Mouse (Mus musculus): ENCODE measurements at regions not wholly inside any gene's neighbourhood (a gene's known extent, or its start where the extent isn't known, plus 50 kb on each side); places are given as distances from the start of the nearest gene placed in this dataset.

DNA sequence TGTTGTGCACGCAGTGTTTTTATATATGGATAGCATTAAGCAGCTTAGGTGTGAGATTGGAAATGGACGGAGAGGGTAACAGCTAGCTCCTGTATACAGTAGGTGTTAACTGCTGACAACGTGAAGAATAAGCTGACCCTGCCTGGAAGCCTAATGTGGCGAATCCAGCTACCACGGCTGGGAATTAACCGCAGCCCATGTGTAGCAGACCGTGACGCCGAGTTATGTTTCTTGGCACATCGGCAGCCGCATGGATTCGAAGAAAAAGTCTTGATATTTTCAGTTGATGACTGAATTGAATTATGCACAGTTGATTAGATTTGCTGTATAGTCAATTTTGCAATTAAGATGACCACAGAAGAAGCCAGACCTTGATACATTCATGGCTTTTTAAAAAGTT, 108.6 kb upstream of the Smim15 start:
- peaks cover 0 to 16% of the 10 kb centered on the region in 2 experiments; a peak in 1 of 4 replicates for H3K4me1 ChIP-seq (ENCODE audit: control insufficient read depth in 2 of 2, insufficient read depth in 2 of 2, low read length in 2 of 2, poor library complexity in 1 of 2)
- H3K27ac ChIP-seq (ENCODE audit: insufficient read depth, low read depth, low read length, poor library complexity, severe bottlenecking): no peak overlapping the region
- H3K36me3 ChIP-seq (ENCODE audit: control insufficient read depth, insufficient read depth, low read length, poor library complexity, severe bottlenecking): no peaks in the 10 kb centered on the region
- no peak overlapping the region for H3K9ac ChIP-seq (ENCODE audit: insufficient read depth, low read depth, low read length, poor library complexity, severe bottlenecking)
- TF ChIP-seq MAFK (IDR thresholded peaks at IDR 0.05; ENCODE audit: insufficient read depth, low read depth, low read length) (no peak), CHD2 (IDR thresholded peaks at IDR 0.05; ENCODE audit: low read depth, low read length) (no peak), HCFC1 (IDR thresholded peaks at IDR 0.05; ENCODE audit: borderline replicate concordance, insufficient read depth, low read length) (no peak), ZNF384 (IDR thresholded peaks at IDR 0.05; ENCODE audit: low read depth, low read length) (no peak), ZC3H11A (IDR thresholded peaks at IDR 0.05; ENCODE audit: borderline replicate concordance, low read depth, low read length) (no peak)
- no peak overlapping the region for H3K4me3 ChIP-seq (ENCODE audit: insufficient read depth in 1 of 2, low read depth in 1 of 2, low read length in 2 of 2, poor library complexity in 1 of 2, severe bottlenecking in 1 of 2)
- H3K9me3 ChIP-seq (ENCODE audit: control insufficient read depth, insufficient read depth, low read depth, low read length): no peaks in the 10 kb centered on the region
- in situ Hi-C loops (cut with MboI; ENCODE audit: low sequenced_read_pairs in 2 of 2, unreplicated experiment in 2 of 2): no loop called here
- DNase-seq (ENCODE audit: low read depth, low spot score): no peak

DNA sequence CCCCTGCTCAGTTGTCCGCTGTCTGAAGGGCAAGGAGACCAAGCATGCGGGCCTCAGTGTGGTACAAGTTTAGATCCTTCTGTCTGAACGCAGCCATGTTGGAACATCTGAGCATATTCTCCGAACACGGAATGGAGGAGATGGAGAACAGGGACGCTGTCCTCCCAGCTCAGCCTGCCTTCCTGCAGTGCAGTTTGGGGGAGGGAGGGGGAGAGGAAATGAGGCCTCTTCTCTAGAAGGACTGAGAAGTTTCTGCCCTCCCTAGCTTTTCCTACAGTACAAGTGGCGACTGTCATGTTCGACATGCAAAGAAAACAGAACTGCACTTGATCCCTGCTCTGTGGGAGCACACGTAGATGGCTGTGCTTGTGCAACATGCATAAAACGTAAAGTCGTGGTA, 109.6 kb upstream of the Smim15 start:
- Histone ChIP-seq H3K9ac (ENCODE audit: insufficient read depth, low read depth, low read length, poor library complexity, severe bottlenecking) (no peak overlapping the region), H3K4me1 (ENCODE audit: control insufficient read depth in 2 of 2, insufficient read depth in 2 of 2, low read length in 2 of 2, poor library complexity in 1 of 2) (peaks cover 0 to 16% of the 10 kb centered on the region in 2 experiments; a peak in 1 of 4 replicates), H3K9me3 (ENCODE audit: control insufficient read depth, insufficient read depth, low read depth, low read length) (no peaks in the 10 kb centered on the region), H3K36me3 (ENCODE audit: control insufficient read depth, insufficient read depth, low read length, poor library complexity, severe bottlenecking) (no peaks in the 10 kb centered on the region), H3K4me3 (ENCODE audit: insufficient read depth in 1 of 2, low read depth in 1 of 2, low read length in 2 of 2, poor library complexity in 1 of 2, severe bottlenecking in 1 of 2) (peak overlapping the region in 1 of 2 experiments; percentile 14; a peak in 1 of 4 replicates), H3K27ac (ENCODE audit: insufficient read depth, low read depth, low read length, poor library complexity, severe bottlenecking) (no peak overlapping the region)
- no peak for TF ChIP-seq MAFK (IDR thresholded peaks at IDR 0.05; ENCODE audit: insufficient read depth, low read depth, low read length)
- no peak for TF ChIP-seq HCFC1 (IDR thresholded peaks at IDR 0.05; ENCODE audit: borderline replicate concordance, insufficient read depth, low read length)
- TF ChIP-seq ZNF384 (IDR thresholded peaks at IDR 0.05; ENCODE audit: low read depth, low read length): no peak
- TF ChIP-seq ZC3H11A (IDR thresholded peaks at IDR 0.05; ENCODE audit: borderline replicate concordance, low read depth, low read length): no peak
- DNase-seq (ENCODE audit: low read depth, low spot score): no peak
- in situ Hi-C loops (cut with MboI; ENCODE audit: low sequenced_read_pairs in 2 of 2, unreplicated experiment in 2 of 2): no loop called here

DNA sequence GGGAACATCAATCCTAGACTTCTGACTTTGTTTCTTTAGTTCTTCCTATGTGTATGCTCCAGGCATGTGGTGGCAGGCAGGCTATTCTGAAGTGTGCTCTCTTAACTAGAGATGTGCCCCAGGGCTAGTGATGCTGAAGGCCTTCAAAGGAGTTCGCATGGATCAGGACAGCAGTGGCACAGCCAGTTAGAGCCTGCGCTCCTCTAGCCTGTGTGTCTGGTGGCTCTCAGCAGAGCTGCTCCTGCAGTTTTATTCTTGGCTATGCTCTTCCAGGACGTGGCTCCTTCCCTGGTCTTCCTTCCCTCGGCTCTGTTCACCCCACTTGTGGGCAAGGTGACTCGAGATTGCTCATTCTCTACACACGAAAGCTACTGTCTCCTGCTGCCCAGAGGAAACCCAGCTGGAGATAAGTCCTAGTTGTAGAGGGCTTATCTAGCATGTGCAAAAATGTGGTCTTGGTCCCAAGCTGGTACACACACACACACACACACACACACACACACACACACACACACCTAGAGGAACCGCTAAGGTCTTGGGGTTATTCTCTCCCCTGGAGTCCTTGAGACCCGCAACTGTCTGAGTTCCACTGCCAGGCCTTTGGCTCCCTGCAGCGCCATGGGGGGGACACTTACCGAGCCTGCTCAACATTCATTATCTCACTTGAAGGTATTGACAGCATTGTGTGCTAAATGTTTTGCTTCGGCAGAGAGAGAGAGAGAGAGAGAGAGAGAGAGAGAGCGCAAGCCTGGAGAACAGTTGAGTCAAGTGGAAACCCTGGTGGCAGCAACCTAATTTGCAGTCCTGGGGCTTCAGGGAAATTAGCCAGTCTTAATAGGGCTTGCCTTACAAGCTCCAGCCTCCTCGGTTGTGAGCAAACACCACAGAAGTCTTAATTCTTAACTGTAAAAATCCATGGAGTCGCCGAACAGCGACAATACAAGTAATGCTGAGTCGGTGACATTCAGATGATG, 110.4 kb upstream of the Smim15 start:
- no peak overlapping the region for H3K9ac ChIP-seq (ENCODE audit: insufficient read depth, low read depth, low read length, poor library complexity, severe bottlenecking)
- no peaks in the 10 kb centered on the region for H3K9me3 ChIP-seq (ENCODE audit: control insufficient read depth, insufficient read depth, low read depth, low read length)
- peaks cover 0 to 16% of the 10 kb centered on the region in 2 experiments; a peak in 1 of 4 replicates for H3K4me1 ChIP-seq (ENCODE audit: control insufficient read depth in 2 of 2, insufficient read depth in 2 of 2, low read length in 2 of 2, poor library complexity in 1 of 2)
- in situ Hi-C loops (cut with MboI; ENCODE audit: low sequenced_read_pairs in 2 of 2, unreplicated experiment in 2 of 2): no loop called here
- TF ChIP-seq ZC3H11A (IDR thresholded peaks at IDR 0.05; ENCODE audit: borderline replicate concordance, low read depth, low read length) (no peak), HCFC1 (IDR thresholded peaks at IDR 0.05; ENCODE audit: borderline replicate concordance, insufficient read depth, low read length) (no peak)
- H3K27ac ChIP-seq (ENCODE audit: insufficient read depth, low read depth, low read length, poor library complexity, severe bottlenecking): no peak overlapping the region
- H3K36me3 ChIP-seq (ENCODE audit: control insufficient read depth, insufficient read depth, low read length, poor library complexity, severe bottlenecking): no peaks in the 10 kb centered on the region
- peak overlapping the region in 1 of 2 experiments; percentile 14; a peak in 1 of 4 replicates for H3K4me3 ChIP-seq (ENCODE audit: insufficient read depth in 1 of 2, low read depth in 1 of 2, low read length in 2 of 2, poor library complexity in 1 of 2, severe bottlenecking in 1 of 2)
- DNase-seq (ENCODE audit: low read depth, low spot score): no peak

DNA sequence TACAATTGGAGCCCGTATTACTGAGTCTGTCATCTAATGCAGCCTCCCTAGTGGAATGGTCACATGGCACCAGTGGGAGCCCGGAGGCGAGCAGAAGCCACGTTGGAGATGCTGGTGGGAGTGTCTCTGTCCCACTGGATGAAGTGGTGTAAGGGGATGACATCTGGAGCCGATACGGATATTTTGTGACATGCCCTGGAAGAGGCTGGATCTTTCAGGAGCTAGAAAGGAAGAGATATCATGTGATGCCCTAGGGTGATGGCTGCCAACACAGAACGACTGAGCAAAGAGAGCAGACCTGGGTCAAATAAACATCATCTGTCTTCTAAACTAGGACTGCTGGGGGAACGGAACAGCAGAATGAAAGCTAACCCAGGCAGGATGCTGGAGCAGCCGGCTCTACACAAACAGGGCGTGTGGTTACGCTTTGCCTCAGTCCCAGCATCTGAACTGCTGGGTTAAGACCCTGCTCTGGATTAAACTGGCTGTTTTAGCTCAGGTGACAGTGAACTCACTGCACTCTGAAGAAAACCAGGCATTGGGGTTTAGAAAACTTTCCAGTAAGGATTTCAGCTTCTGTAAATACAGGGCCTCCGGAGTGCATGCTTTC, 111.7 kb upstream of the Smim15 start:
- Histone ChIP-seq H3K4me1 (ENCODE audit: control insufficient read depth in 2 of 2, insufficient read depth in 2 of 2, low read length in 2 of 2, poor library complexity in 1 of 2) (peaks cover 0 to 16% of the 10 kb centered on the region in 2 experiments; a peak in 1 of 4 replicates), H3K9ac (ENCODE audit: insufficient read depth, low read depth, low read length, poor library complexity, severe bottlenecking) (no peak overlapping the region), H3K36me3 (ENCODE audit: control insufficient read depth, insufficient read depth, low read length, poor library complexity, severe bottlenecking) (no peaks in the 10 kb centered on the region), H3K9me3 (ENCODE audit: control insufficient read depth, insufficient read depth, low read depth, low read length) (no peaks in the 10 kb centered on the region), H3K4me3 (ENCODE audit: insufficient read depth in 1 of 2, low read depth in 1 of 2, low read length in 2 of 2, poor library complexity in 1 of 2, severe bottlenecking in 1 of 2) (no peak overlapping the region), H3K27ac (ENCODE audit: insufficient read depth, low read depth, low read length, poor library complexity, severe bottlenecking) (no peak overlapping the region)
- no peak for TF ChIP-seq ZNF384 (IDR thresholded peaks at IDR 0.05; ENCODE audit: low read depth, low read length)
- TF ChIP-seq HCFC1 (IDR thresholded peaks at IDR 0.05; ENCODE audit: borderline replicate concordance, insufficient read depth, low read length): no peak
- TF ChIP-seq ZC3H11A (IDR thresholded peaks at IDR 0.05; ENCODE audit: borderline replicate concordance, low read depth, low read length): no peak
- TF ChIP-seq MAFK (IDR thresholded peaks at IDR 0.05; ENCODE audit: insufficient read depth, low read depth, low read length): no peak
- no peak for TF ChIP-seq CHD2 (IDR thresholded peaks at IDR 0.05; ENCODE audit: low read depth, low read length)
- DNase-seq (ENCODE audit: low read depth, low spot score): no peak
- in situ Hi-C loops (cut with MboI; ENCODE audit: low sequenced_read_pairs in 2 of 2, unreplicated experiment in 2 of 2): no loop called here
